Mouse (Mus musculus) myocyte (in vitro differentiated cells): ENCODE data around the gene Ano10. TPM values are rescaled to one million over a fixed set of nuclear protein-coding genes. Genes with fewer than 3 reads are reported as not detected.

Source experiments
- H3K27me3 ChIP-seq: one replicate; pipeline ENCODE4 v1.6.1; 2011; ENCODE audit not compliant: control insufficient read depth, insufficient read depth, insufficient read length
- H3K36me3 ChIP-seq: one replicate; pipeline ENCODE4 v1.6.1; 2011; ENCODE audit not compliant: control insufficient read depth, insufficient read depth
- H3K4me2 ChIP-seq: one replicate; pipeline ENCODE4 v1.6.1; 2011; ENCODE audit warnings: low read depth, control low read depth
- H3K4me3 ChIP-seq: one replicate; pipeline ENCODE4 v1.5.1; 2011; ENCODE audit warnings: mild to moderate bottlenecking, control low read depth, moderate library complexity
- H3K79me2 ChIP-seq: one replicate; pipeline ENCODE4 v1.6.1; 2011; ENCODE audit not compliant: control insufficient read depth, insufficient read depth
- H3ac ChIP-seq: one replicate; pipeline ENCODE4 v1.6.1; 2011; ENCODE audit not compliant: control insufficient read depth, insufficient read length
- CEBPB ChIP-seq: IDR thresholded peaks from 2 replicates; pipeline ENCODE4 v1.6.1; 2011; ENCODE audit warnings: mild to moderate bottlenecking, moderate library complexity; ENCODE audit not compliant: poor library complexity, insufficient read depth, severe bottlenecking
- E2F4 ChIP-seq: IDR thresholded peaks from one replicate; pipeline ENCODE4 v1.6.1; 2011; ENCODE audit warnings: mild to moderate bottlenecking, control low read depth, moderate library complexity; ENCODE audit not compliant: insufficient read depth
- MAX ChIP-seq: IDR thresholded peaks from one replicate; pipeline ENCODE4 v1.6.1; 2011; ENCODE audit warnings: low read depth, mild to moderate bottlenecking, control low read depth
- MYOD1 ChIP-seq, 3 experiments: IDR thresholded peaks; one replicate each; pipeline ENCODE4 v1.6.1; 2011; ENCODE audit warnings: control low read depth in 2 of 3, low read depth in 2 of 3, mild to moderate bottlenecking in 2 of 3, moderate library complexity in 1 of 3; ENCODE audit not compliant: insufficient read length in 2 of 3, control insufficient read depth in 1 of 3
- MYOG ChIP-seq, 3 experiments: IDR thresholded peaks; one replicate each; pipeline ENCODE4 v1.6.1; 2011; ENCODE audit warnings: control low read depth in 2 of 3, low read depth in 2 of 3, mild to moderate bottlenecking in 2 of 3; ENCODE audit not compliant: insufficient read length in 2 of 3, control insufficient read depth in 1 of 3, insufficient read depth in 1 of 3
- POLR2A ChIP-seq: IDR thresholded peaks from one replicate; pipeline ENCODE4 v1.6.1; 2011; ENCODE audit warnings: low read depth, mild to moderate bottlenecking, control low read depth, moderate library complexity; ENCODE audit not compliant: insufficient read length
- POLR2AphosphoS2 ChIP-seq: IDR thresholded peaks from one replicate; pipeline ENCODE4 v1.6.1; 2011; ENCODE audit warnings: low read depth, control low read depth; ENCODE audit not compliant: insufficient read length
- REST ChIP-seq: IDR thresholded peaks from one replicate; pipeline ENCODE4 v1.6.1; 2011; ENCODE audit warnings: mild to moderate bottlenecking, control low read depth, moderate library complexity; ENCODE audit not compliant: insufficient read depth, insufficient read length
- SRF ChIP-seq: IDR thresholded peaks from one replicate; pipeline ENCODE4 v1.6.1; 2011; ENCODE audit warnings: low read depth; ENCODE audit not compliant: control insufficient read depth, insufficient read length
- TCF12 ChIP-seq: IDR thresholded peaks from one replicate; pipeline ENCODE4 v1.6.1; 2011; ENCODE audit warnings: mild to moderate bottlenecking, control low read depth; ENCODE audit not compliant: poor library complexity, insufficient read depth, severe bottlenecking
- TCF3 ChIP-seq: IDR thresholded peaks from one replicate; pipeline ENCODE4 v1.6.1; 2011; ENCODE audit warnings: low read depth, control low read depth; ENCODE audit not compliant: insufficient read length
- USF1 ChIP-seq: IDR thresholded peaks from one replicate; pipeline ENCODE4 v1.6.1; 2011; ENCODE audit warnings: low read depth, mild to moderate bottlenecking, control low read depth, moderate library complexity
- polyA plus RNA-seq: library from polyadenylated mRNA; unstranded; fragments of >200 nt; fragmentation: generic; extraction: Trizol; gene quantifications from one replicate; pipeline ENCODE4 v1.2.1, GENCODE M21; 2012; ENCODE audit warnings: missing spikeins

Ano10 gene
- polyA plus RNA-seq, 1 experiment, result 68.7 TPM

DNA sequence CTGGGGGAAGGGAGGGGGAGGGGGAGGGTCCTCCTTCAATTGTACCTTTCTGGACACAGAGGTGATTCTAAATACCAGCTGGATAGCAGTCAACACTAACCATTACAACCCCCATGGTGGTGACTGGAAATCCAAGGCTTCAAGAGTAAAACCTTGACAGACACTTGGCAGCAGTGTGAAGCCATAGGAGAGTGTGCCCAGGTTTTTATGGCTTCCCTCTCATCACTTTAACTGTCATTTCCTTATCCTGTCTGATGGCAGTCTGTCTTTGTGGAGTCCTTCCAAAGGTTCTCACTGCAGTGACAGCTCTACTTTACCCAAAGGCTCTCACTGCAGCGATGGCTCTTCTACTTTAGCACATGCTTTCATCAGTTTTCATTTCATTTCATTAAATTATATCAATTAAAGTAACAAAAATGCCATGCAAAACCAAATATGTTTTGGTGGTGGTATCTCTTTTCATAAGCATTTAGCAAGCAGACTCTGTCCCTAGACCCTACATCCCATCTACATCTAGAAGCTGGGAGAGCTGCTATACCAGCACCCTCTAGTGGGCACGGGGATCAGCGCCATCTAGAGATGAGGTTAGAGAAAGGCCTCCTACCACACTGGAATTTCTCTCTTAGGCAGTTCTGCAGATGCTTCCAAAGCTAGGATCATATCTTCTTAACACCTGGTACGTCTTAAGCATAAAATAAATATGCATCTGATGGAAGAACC, 50.0 kb downstream of the Ano10 start:
- TF ChIP-seq POLR2AphosphoS2, result no peak
- TF ChIP-seq REST, result no peak
- no peak for TF ChIP-seq MYOD1 (IDR thresholded peaks at IDR 0.05; ENCODE audit: control insufficient read depth in 1 of 3, insufficient read length in 2 of 3, low read depth in 2 of 3)
- TF ChIP-seq MYOG (IDR thresholded peaks at IDR 0.05; ENCODE audit: control insufficient read depth in 1 of 3, insufficient read depth in 1 of 3, insufficient read length in 2 of 3, low read depth in 2 of 3), result no peak
- TF ChIP-seq E2F4, result no peak
- no peak for TF ChIP-seq TCF12
- no peak for TF ChIP-seq POLR2A
- H3K4me2 ChIP-seq, result no peak overlapping the region
- no peak overlapping the region for H3ac ChIP-seq
- no peak overlapping the region for H3K4me3 ChIP-seq
- peaks cover 14% of the 10 kb centered on the region for H3K36me3 ChIP-seq
- no peaks in the 10 kb centered on the region for H3K27me3 ChIP-seq
- no peaks in the 10 kb centered on the region for H3K79me2 ChIP-seq

DNA sequence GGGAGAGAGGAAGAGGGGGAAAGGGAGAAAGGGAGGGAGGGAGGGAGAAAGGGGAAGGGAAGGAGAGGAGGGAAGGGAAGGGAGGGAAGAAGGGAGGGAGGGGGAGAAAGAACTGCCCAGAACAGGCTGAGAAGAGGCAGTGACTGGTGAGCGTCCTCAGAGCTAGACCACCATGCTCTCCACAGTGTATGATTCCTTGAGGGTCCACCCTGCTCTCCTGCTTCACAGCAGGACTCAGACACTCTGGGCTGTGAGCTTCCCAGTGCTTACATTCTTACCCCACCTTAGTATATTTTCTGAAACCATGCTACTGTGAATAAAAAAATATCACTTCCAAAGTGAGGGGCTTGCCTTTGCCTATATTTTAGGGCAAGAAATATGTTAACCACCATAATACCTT, 50.9 kb downstream of the Ano10 start:
- no peaks in the 10 kb centered on the region for H3K27me3 ChIP-seq
- no peak overlapping the region for H3K4me2 ChIP-seq
- no peak overlapping the region for H3ac ChIP-seq
- TF ChIP-seq REST, result no peak
- no peak for TF ChIP-seq MYOD1 (IDR thresholded peaks at IDR 0.05; ENCODE audit: control insufficient read depth in 1 of 3, insufficient read length in 2 of 3, low read depth in 2 of 3)
- no peak for TF ChIP-seq CEBPB
- H3K79me2 ChIP-seq, result no peaks in the 10 kb centered on the region
- no peak overlapping the region for H3K4me3 ChIP-seq
- peaks cover 14% of the 10 kb centered on the region for H3K36me3 ChIP-seq

DNA sequence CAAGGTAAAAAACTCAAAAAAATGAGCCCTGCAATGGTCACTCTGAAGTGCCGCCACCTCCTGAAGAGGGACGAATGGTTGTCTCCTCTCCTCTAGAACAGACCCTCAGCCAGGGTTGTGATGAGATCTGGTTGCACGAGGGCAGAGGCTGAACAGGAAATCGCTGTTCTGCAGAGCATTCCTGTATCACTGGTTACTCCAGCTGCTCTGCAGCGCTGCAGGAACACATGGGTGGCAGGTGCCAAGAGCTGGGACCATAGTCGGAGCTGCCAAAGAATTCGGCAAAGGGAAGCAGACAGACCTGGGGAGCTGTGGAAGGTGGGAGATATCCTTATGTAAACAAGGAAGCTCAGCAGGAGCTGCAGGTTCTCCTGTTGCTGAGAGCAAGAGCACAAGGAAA, 51.4 kb downstream of the Ano10 start:
- Histone ChIP-seq H3K27me3 (no peaks in the 10 kb centered on the region), H3K4me3 (no peak overlapping the region), H3K36me3 (peaks cover 14% of the 10 kb centered on the region), H3ac (no peak overlapping the region), H3K4me2 (no peak overlapping the region), H3K79me2 (no peaks in the 10 kb centered on the region)
- TF ChIP-seq SRF (no peak), USF1 (no peak), E2F4 (no peak), MYOG (IDR thresholded peaks at IDR 0.05; ENCODE audit: control insufficient read depth in 1 of 3, insufficient read depth in 1 of 3, insufficient read length in 2 of 3, low read depth in 2 of 3) (peak in 1 of 3 experiments; percentile 24), MYOD1 (IDR thresholded peaks at IDR 0.05; ENCODE audit: control insufficient read depth in 1 of 3, insufficient read length in 2 of 3, low read depth in 2 of 3) (peak in 2 of 3 experiments; percentile 4 to 12), CEBPB (no peak)

DNA sequence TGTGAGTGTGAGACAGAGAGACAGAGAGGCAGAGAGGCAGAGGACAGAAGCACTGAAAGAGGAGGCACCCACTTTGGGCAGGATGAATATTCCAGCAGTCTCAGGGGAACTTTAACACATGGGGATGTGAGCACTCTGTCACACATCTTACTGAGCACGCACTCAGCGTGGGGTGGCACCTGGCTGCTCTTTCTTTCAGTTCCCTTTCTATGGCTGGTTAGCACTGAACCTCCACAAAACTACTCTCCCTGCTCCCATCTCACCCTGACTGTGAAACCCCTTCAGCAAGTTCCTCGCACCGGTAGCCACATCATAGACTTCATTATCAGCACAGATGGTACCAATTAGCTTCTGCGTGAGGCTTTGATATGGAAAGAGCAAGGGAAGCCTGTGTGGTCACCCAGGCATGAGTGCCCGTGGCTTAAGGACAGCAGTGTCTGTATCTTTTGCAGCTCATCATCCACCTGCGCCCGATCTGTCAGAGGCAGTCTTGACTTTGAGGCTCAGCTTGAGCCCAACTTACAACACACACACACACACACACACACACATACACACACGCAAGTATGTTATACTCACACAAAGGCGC, 52.3 kb downstream of the Ano10 start:
- Histone ChIP-seq H3ac (no peak overlapping the region), H3K4me3 (no peak overlapping the region), H3K36me3 (peaks cover 14% of the 10 kb centered on the region), H3K27me3 (no peaks in the 10 kb centered on the region), H3K79me2 (no peaks in the 10 kb centered on the region), H3K4me2 (no peak overlapping the region)
- no peak for TF ChIP-seq E2F4

DNA sequence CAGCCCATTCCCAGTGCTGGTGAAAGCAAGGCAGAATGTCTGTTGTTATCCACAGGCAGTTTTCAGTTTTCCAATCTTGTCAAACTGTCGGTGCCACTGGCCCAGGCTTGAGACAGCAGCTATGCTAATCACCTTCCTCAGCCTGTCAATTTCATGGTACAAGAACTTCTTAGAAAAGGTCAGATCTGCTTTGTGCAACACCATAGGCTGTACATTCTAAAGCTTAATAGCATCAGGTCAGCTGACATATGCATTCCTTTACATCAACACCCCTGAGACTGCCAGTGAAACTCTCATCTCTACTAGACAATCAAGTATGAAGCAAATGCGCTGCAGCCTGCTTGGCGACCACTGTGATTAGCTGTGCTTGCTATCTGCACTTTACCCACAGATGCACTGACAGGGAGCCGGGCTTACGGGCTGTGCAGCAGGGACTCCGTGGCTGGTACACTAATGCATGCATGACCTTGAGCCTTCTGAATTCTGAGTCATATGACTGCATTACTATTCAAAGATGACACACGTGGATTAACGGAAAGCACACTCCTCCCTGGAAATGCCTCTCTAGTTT, 53.5 kb downstream of the Ano10 start:
- TF ChIP-seq MYOD1 (IDR thresholded peaks at IDR 0.05; ENCODE audit: control insufficient read depth in 1 of 3, insufficient read length in 2 of 3, low read depth in 2 of 3), result no peak
- TF ChIP-seq MAX, result no peak
- TF ChIP-seq E2F4, result no peak
- TF ChIP-seq POLR2A, result no peak
- TF ChIP-seq CEBPB, result no peak
- TF ChIP-seq TCF12, result no peak
- TF ChIP-seq SRF, result no peak
- Histone ChIP-seq H3K27me3 (no peaks in the 10 kb centered on the region), H3K36me3 (peaks cover 9% of the 10 kb centered on the region), H3ac (no peak overlapping the region), H3K4me2 (no peak overlapping the region), H3K79me2 (no peaks in the 10 kb centered on the region), H3K4me3 (no peak overlapping the region)

DNA sequence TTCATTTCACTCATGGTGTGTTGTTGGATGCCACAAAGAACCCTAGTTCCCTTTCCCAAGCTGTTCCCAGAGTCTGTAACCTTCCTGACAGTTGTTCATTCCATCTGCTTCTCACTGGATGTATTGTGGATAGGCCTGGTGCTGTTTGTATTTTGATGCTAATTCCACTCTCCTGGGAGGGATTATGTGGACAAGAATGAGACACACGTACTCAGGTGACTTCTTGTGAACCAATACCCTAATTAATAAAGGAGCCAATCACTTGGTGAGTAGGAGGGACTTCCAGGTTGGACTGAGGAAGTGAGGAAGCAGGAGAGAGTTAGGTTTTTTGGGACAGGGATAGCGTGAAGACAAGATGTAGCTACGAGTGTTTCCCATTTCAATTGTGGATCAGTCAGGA, 59.5 kb downstream of the Ano10 start:
- Histone ChIP-seq H3K27me3 (no peaks in the 10 kb centered on the region), H3K79me2 (no peaks in the 10 kb centered on the region), H3K36me3 (no peaks in the 10 kb centered on the region), H3K4me3 (no peak overlapping the region), H3K4me2 (no peak overlapping the region), H3ac (no peak overlapping the region)
- no peak for TF ChIP-seq CEBPB
- no peak for TF ChIP-seq SRF
- TF ChIP-seq TCF12, result no peak
- no peak for TF ChIP-seq POLR2A
- TF ChIP-seq REST, result no peak
- TF ChIP-seq TCF3, result no peak
- no peak for TF ChIP-seq USF1
- no peak for TF ChIP-seq MYOG (IDR thresholded peaks at IDR 0.05; ENCODE audit: control insufficient read depth in 1 of 3, insufficient read depth in 1 of 3, insufficient read length in 2 of 3, low read depth in 2 of 3)
- no peak for TF ChIP-seq MAX
- TF ChIP-seq MYOD1 (IDR thresholded peaks at IDR 0.05; ENCODE audit: control insufficient read depth in 1 of 3, insufficient read length in 2 of 3, low read depth in 2 of 3), result no peak
- no peak for TF ChIP-seq POLR2AphosphoS2
- no peak for TF ChIP-seq E2F4
